Mouse (Mus musculus): ENCODE results near the gene Rin2.

GRCm38 (mm10) chr2:145640255-145640984 lies 34.6 kb upstream of the Rin2 start:
- TF ChIP-seq CTCF (IDR thresholded peaks at IDR 0.05; ENCODE audit: low read depth, low read length) (no peak), TAL1 (conservative IDR thresholded peaks at IDR 0.05; ENCODE audit: low read depth, low read length) (no peak), POLR2AphosphoS5 (IDR thresholded peaks at IDR 0.05; ENCODE audit: insufficient replicate concordance, low read depth, low read length) (no peak), GATA1 (IDR thresholded peaks at IDR 0.05; ENCODE audit: borderline replicate concordance, low read length) (no peak), GATA2 (IDR thresholded peaks at IDR 0.05; ENCODE audit: borderline replicate concordance, low read depth, low read length) (no peak)

All from G1E (cell line).